Mouse (Mus musculus) large intestine, adult 2 months (tissue): Measurements from ENCODE around the gene Mterf2. TPM values are rescaled to one million over a fixed set of nuclear protein-coding genes. Genes with fewer than 3 reads are reported as not detected.

Experiments used
- DNase-seq: peaks from one replicate; pipeline ENCODE4 v3.0.0-alpha.2; 2012; ENCODE audit warnings: low read depth, low spot score
- WGBS: fragments of 180-500 bp; shearing (Covaris S2); methylation state at CpG from one replicate; pipeline ENCODE4 v1.1.7; 2018; 5-methylcytosine and 5-hydroxymethylcytosine counted together
- polyA plus RNA-seq: library from polyadenylated mRNA; depleted of rRNA; stranded (reverse); fragments of >200 nt; gene quantifications from 2 replicates; pipeline ENCODE4 v1.2.3, GENCODE M21; 2012; rRNA removed

The Mterf2 gene
- 2.2 and 4.6 TPM in 2 replicates for polyA plus RNA-seq

DNA sequence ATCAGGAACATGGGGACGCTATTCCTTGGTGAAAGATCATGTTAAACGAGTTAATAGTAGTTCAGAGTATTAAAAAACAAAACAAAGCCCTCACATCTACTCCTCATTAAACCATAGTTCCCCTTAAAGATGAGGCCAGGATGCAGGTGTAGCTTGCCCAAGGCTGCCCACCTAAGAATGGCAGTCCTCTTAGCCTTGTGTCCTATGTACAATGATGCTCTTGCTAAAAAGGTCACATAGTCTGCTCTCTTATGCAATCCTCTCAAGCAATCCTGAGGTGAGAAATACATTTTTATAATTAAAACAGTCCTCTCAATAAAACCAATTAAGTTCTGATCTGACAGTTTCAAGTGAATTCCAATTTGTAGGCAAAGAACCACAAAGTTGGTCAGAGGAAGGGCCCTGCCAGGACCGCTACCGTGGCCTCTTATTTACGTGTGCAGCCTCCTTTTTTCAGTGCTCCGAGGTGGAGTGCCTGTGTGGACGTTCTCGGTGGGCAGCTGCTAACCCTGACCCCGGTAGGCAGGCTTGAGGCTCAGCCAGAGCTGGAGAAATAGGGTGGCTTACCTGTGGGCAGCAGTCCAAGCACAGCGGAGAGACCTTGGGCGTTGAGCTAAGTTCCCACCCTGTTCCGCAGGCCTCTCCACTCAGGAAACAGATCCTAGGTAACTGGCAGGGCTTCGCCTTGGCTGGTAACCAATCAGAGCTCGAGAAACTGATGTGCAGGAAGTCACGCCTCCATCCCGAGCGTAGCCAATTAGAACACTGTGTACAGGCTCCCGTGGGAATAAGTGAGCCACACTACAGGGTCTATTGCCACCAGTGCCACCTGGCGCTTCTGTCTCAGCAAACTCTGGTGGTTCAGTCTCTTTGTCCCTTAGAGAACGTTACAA is at the start of gene Mterf2:
Gene Mterf2 (minus strand): TSS at position 633 of the 893 bp plus-strand sequence.
- peak; percentile 96 for DNase-seq
- WGBS: 8% methylated on average over 20 of the region's 20 CpGs

GRCm38 (mm10) chr10:85176640-85177039 is 48.8 kb upstream of the Mterf2 start:
- 53% methylated on average over 2 of the region's 2 CpGs for WGBS
- no peak for DNase-seq

DNA sequence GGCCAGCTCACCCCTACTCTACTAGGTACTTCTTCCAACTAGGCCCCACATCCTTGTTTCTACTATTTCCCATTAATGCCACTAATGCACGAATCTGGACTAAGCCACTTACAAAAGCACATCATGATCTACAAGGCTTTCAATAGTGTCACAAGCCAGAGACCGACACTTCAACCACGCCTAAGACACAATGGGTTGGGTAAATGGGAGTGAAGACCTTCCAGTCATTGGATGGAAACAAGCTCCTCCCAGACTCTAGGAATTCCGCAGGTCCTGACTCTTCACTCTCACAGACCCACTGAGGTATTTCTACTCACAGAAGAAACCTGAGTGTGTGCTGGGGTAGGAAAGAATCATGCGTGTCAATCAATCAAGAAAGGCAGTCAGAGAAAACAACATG is 37.5 kb upstream of the Mterf2 start:
- WGBS: 88% methylated on average over 5 of the region's 5 CpGs

GRCm38 (mm10) chr10:85164791-85165190 is 37.0 kb upstream of the Mterf2 start:
- 95% methylated on average over 13 of the region's 13 CpGs for WGBS

More for the DNA sequence above, 37.5 kb upstream of the Mterf2 start:
- DNase-seq: no peak

DNA sequence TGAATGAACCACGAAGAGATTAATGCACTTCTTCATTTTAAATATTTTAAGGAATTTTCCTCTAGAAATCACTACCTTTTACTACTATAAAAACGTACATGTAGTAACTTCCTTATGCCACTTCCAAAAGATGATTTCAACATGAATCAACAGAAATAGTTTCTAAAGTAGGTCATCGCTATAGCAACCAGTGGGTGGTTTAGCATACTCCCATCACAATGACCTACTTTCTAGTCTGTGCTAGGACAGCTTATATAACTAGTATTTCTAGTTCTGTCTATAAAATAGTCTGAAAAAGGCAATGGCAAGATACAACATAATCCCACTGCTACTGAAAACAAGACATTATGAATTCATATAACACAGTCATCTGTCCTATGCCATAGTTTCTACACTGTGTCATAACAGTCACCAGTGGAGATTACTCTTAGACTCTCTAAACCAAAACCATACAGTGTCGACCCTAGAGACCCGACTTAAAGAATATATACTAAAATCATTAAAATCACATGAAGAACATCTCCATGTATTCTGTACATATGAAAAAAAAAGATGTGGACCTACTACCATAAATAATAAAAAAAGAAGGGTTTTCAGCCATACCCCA is 34.0 kb upstream of the Mterf2 start:
- peak; percentile 79 for DNase-seq
- 40% methylated on average over 5 of the region's 5 CpGs for WGBS

More at GRCm38 (mm10) chr10:85164791-85165190, 37.0 kb upstream of the Mterf2 start:
- DNase-seq: no peak

- 23% methylated on average over 1 of the region's 1 CpGs for WGBS
- no peak for DNase-seq
Measured at GRCm38 (mm10) chr10:85159989-85160619, 32.3 kb upstream of the Mterf2 start.

DNA sequence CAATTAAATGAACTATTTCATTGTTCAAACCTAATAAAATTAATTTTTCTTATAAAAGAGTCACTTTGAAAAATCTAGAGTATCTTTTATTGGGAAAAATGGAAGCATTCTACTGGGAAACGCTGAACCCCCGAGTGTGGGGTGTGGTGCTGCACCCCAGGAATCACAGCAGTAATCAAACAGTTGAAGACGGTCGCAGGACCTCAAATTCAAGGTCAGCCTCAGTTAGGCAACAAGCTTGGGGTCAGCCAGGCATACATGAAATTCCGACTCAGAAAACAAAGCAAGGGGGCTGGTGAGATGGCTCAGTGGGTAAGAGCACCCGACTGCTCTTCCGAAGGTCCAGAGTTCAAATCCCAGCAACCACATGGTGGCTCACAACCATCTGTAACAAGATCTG is 29.6 kb upstream of the Mterf2 start:
- DNase-seq: no peak
- 85% methylated on average over 7 of the region's 7 CpGs for WGBS

DNA sequence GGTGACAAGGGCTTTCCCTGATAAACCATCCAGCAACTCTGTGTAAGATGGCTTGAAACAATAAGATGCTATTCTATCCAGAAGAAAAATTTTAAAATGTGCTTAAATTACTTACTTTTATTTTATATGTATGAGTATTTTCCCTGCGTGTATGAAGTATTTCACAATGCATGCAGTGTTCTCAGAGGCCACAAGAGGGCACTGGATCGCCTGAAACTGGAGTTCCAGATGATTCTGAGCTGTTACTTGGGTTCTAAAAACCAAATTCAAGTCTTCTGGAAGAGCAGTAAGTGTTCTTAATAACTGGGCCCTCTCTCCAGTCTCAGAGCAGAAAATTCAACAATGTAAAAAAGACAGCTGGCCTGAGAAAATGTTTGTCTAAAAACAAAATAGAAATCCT is 26.4 kb upstream of the Mterf2 start:
- WGBS: 6% methylated on average over 2 of the region's 2 CpGs
- no peak for DNase-seq

- no peak for DNase-seq
- WGBS: 84% methylated on average over 5 of the region's 5 CpGs
Measured at GRCm38 (mm10) chr10:85149226-85149625, 21.4 kb upstream of the Mterf2 start.

DNA sequence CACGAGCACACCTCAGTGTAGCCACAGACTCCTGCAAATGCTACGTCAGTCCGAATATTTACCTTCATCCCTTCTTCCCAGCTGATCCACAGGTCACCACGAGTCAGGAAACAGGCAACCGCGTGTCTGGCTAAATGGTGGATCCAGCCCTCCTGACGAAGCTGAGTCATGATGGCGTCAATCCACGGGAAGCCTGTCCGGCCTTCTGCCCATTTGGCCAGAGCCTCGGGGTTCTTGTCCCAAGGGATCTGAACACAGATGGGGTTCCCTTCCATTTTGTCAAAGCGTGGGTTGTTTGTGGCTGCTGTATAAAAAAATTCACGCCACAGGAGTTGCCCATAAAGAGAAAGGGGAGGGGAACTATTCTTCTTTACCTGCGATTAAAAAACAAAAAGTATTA is 18.5 kb upstream of the Mterf2 start:
- no peak for DNase-seq

DNA sequence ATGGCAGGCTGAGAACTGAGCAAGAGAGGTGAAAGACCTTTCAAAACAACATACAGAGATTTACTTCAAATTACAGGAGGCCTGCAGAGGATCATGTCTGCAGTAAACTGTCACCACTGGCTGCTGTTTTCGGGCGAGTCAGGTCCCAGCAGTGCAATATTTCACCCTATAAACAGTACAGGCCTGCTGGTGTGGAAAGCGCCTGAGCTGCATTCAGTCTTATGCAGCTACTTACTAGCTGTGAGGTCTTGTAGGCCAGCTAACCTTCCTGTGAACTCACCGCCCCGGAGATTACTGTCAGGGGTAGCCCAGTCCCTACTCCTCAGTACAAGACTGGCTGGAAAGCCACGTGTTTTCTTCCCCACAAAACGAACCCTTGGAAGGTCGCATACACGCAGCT is 13.6 kb upstream of the Mterf2 start:
- DNase-seq: no peak
- WGBS: 76% methylated on average over 9 of the region's 9 CpGs

More for the DNA sequence above, 18.5 kb upstream of the Mterf2 start:
- WGBS: 89% methylated on average over 14 of the region's 14 CpGs

- no peak for DNase-seq
- 76% methylated on average over 6 of the region's 6 CpGs for WGBS
Measured at GRCm38 (mm10) chr10:85136573-85136972, 8.7 kb upstream of the Mterf2 start.

DNA sequence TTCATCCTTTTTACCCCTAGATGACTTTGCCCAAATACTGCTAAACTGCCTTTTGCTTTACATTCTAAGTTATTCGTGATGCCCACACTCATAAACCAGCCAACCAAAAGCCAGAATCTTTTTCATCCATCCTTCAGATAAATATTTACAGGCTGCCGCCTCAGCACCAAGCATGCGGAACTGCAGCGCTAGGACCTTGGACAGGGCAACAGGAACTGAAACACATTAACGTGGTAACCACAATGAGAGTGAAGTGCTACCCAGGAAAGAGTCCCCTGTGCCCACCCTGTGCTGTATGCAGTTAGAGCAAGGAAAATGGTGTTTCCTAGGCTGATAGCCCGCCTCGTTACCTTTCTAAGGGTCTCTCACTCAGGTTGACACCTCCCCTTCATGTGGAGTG is 626 bp upstream of the Mterf2 start:
- WGBS: 14% methylated on average over 7 of the region's 7 CpGs
- DNase-seq: no peak

GRCm38 (mm10) chr10:85125184-85125583 is 2.6 kb downstream of the Mterf2 start:
- WGBS: 44% methylated on average over 13 of the region's 13 CpGs

GRCm38 (mm10) chr10:85114409-85114808 is 13.4 kb downstream of the Mterf2 start:
- 78% methylated on average over 4 of the region's 4 CpGs for WGBS

More at GRCm38 (mm10) chr10:85125184-85125583, 2.6 kb downstream of the Mterf2 start:
- DNase-seq: peak; percentile 82

GRCm38 (mm10) chr10:85103085-85103885 is 24.5 kb downstream of the Mterf2 start:
- DNase-seq: no peak

More at GRCm38 (mm10) chr10:85114409-85114808, 13.4 kb downstream of the Mterf2 start:
- DNase-seq: no peak

GRCm38 (mm10) chr10:85102247-85103084 is 25.4 kb downstream of the Mterf2 start, which contains the start of the genes Fhl4 and Tmem263:
Fhl4 (minus strand) TSS chr10:85102495.
Tmem263 (plus strand) TSS chr10:85102627.
- 2% methylated on average over 91 of the region's 96 CpGs for WGBS
- DNase-seq: no peak

More at GRCm38 (mm10) chr10:85103085-85103885, 24.5 kb downstream of the Mterf2 start:
- WGBS: under 1% methylated on average over 34 of the region's 34 CpGs

GRCm38 (mm10) chr10:85101841-85102240 is 26.0 kb downstream of the Mterf2 start:
- DNase-seq: no peak
- 14% methylated on average over 10 of the region's 10 CpGs for WGBS
